16 mouse cellular contexts compared by ENCODE assay signal in the genomic region with DNA sequence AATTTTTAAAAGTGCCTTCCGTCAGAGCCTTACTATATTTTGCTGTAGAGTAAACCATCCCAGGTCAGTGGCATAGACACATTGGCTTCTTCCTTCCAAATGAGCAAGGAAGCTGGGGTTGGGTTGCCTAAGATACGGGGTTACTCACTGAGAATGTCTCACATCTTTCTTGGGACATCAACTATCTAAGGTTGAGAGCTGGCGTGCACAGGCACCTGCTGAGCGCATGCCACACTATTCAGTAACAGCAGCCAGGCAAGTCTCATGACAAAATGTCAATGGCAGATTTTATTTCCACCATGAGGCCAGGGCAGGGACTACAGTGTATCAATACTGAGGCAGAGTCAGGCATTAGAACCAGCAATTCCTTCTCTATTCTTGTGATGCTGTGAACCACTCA.
"Had no signal": no experiment of that assay in that cellular context is flagged by ENCODE, and none has a peak within 500 bp of the region (broad histone marks: within the 10 kb centered on the region; RNA-seq: fewer than 3 reads in every experiment).

No protein-coding gene starts in this region.

- DNase-seq: right cerebral cortex, adult 18-20 months; right cerebral cortex, postnatal 14 days; right cerebral cortex, postnatal 25 days; right cerebral cortex, postnatal 4 days; spleen, adult 18-20 months; thymus, adult 18-20 months; thymus, adult 2 months; thymus, postnatal 14 days; thymus, postnatal 25 days; thymus, postnatal 36 days; thymus, postnatal 4 days had no signal

- H3K36me3 ChIP-seq: neural tube, embryonic 12.5 days; neural tube, embryonic 13.5 days; neural tube, embryonic 15.5 days; stomach, embryonic 15.5 days had no signal

- H3K27ac ChIP-seq: neural tube, embryonic 12.5 days; neural tube, embryonic 13.5 days; neural tube, embryonic 15.5 days; stomach, embryonic 15.5 days; stomach, postnatal 0 days had no signal

- H3K4me2 ChIP-seq: neural tube, embryonic 12.5 days; neural tube, embryonic 13.5 days; neural tube, embryonic 15.5 days; stomach, embryonic 15.5 days had no signal

- H3K4me1 ChIP-seq: neural tube, embryonic 12.5 days; neural tube, embryonic 13.5 days; neural tube, embryonic 15.5 days; stomach, embryonic 15.5 days had no signal

- H3K27me3 ChIP-seq: neural tube, embryonic 12.5 days; neural tube, embryonic 13.5 days; neural tube, embryonic 15.5 days; stomach, embryonic 15.5 days had no signal

- H3K9ac ChIP-seq: neural tube, embryonic 12.5 days; neural tube, embryonic 13.5 days; neural tube, embryonic 15.5 days; stomach, embryonic 15.5 days had no signal

- H3K4me3 ChIP-seq: neural tube, embryonic 12.5 days; neural tube, embryonic 13.5 days; neural tube, embryonic 15.5 days; stomach, embryonic 15.5 days had no signal

- H3K9me3 ChIP-seq: neural tube, embryonic 12.5 days; neural tube, embryonic 13.5 days; neural tube, embryonic 15.5 days; stomach, embryonic 15.5 days had no signal
